In genomic region chr11:53495417-53495816, GRCm38 (mm10) we compare ENCODE assay signal across 17 mouse cellular contexts. TPM values are rescaled to one million over a fixed set of nuclear protein-coding genes. Genes with fewer than 3 reads are reported as not detected.
DNase-seq lines count a peak whose midpoint lies in the region; ATAC-seq and TF ChIP-seq lines count a peak whose summit lies in the region.
"Had no signal": no experiment of that assay in that cellular context is flagged by ENCODE, and none has a peak within 500 bp of the region (broad histone marks: within the 10 kb centered on the region; RNA-seq: fewer than 3 reads in every experiment).

No protein-coding gene starts in this region.

- H3K27ac ChIP-seq in gastrocnemius, adult 2 months = peak overlapping the region; percentile 67
- peak overlapping the region; percentile 0; the same call in 1 of the 2 replicates for H3K27ac ChIP-seq in midbrain, embryonic 10.5 days (replicated peaks)
- no peak overlapping the region for H3K27ac ChIP-seq in midbrain, embryonic 16.5 days (ENCODE audit: low read length)
- peak overlapping the region; percentile 40; the same call in 1 of the 2 replicates for H3K27ac ChIP-seq in forebrain, embryonic 15.5 days (replicated peaks)
- H3K27ac ChIP-seq in neural tube, embryonic 15.5 days (replicated peaks) = 0 out of 2 replicates have a peak overlapping the region, but pooled peaks have one; percentile 30
- no peak overlapping the region for H3K27ac ChIP-seq in liver, embryonic 12.5 days
- H3K27ac ChIP-seq: liver, embryonic 15.5 days had no signal

- H3K27me3 ChIP-seq in midbrain, embryonic 10.5 days (ENCODE audit: low read depth, poor library complexity, severe bottlenecking) = peaks cover 78% of the 10 kb centered on the region
- no peaks in the 10 kb centered on the region; the same call in 1 of the 2 replicates for H3K27me3 ChIP-seq in midbrain, embryonic 16.5 days (ENCODE audit: control insufficient read depth, insufficient read depth, low read depth, low read length)
- H3K27me3 ChIP-seq in forebrain, embryonic 15.5 days = no peaks in the 10 kb centered on the region
- no peaks in the 10 kb centered on the region for H3K27me3 ChIP-seq in neural tube, embryonic 15.5 days (replicated peaks)
- H3K27me3 ChIP-seq in liver, embryonic 12.5 days (replicated peaks) = peaks cover 29% of the 10 kb centered on the region

- H3K9me3 ChIP-seq in midbrain, embryonic 10.5 days (replicated peaks) = no peaks in the 10 kb centered on the region
- H3K9me3 ChIP-seq in midbrain, embryonic 16.5 days (replicated peaks; ENCODE audit: control insufficient read depth, low read length, poor library complexity, severe bottlenecking) = no peaks in the 10 kb centered on the region
- no peaks in the 10 kb centered on the region for H3K9me3 ChIP-seq in forebrain, embryonic 15.5 days
- H3K9me3 ChIP-seq in neural tube, embryonic 15.5 days (replicated peaks) = no peaks in the 10 kb centered on the region
- no peaks in the 10 kb centered on the region for H3K9me3 ChIP-seq in liver, embryonic 12.5 days (replicated peaks)
- H3K9me3 ChIP-seq: liver, embryonic 15.5 days had no signal

- H3K4me1 ChIP-seq in midbrain, embryonic 10.5 days = peaks cover 65% of the 10 kb centered on the region
- H3K4me1 ChIP-seq in midbrain, embryonic 16.5 days (ENCODE audit: control insufficient read depth, insufficient read depth, low read length) = no peaks in the 10 kb centered on the region
- H3K4me1 ChIP-seq in forebrain, embryonic 15.5 days = peaks cover 18% of the 10 kb centered on the region
- H3K4me1 ChIP-seq in neural tube, embryonic 15.5 days = peaks cover 8% of the 10 kb centered on the region
- H3K4me1 ChIP-seq in liver, embryonic 12.5 days = peaks cover 9% of the 10 kb centered on the region; the same call in 1 of the 2 replicates

- no peak for TF ChIP-seq CTCF in gastrocnemius, adult 2 months (IDR thresholded peaks at IDR 0.05)

- no peak for DNase-seq in gastrocnemius, adult 2 months
- no peak for DNase-seq in gastrocnemius, postnatal 14 days
- DNase-seq in midbrain, embryonic 10.5 days (ENCODE audit: low spot score) = no peak
- DNase-seq in left cerebral cortex, adult 18-20 months (ENCODE audit: low spot score in 2 of 2) = no peak
- DNase-seq: adrenal gland, postnatal 14 days; cerebellum, adult 9-10 months had no signal

- intact Hi-C loops in gastrocnemius, adult 2 months (cut with DNase I) = no loop called here
- intact Hi-C loops in gastrocnemius, postnatal 14 days (cut with DNase I; ENCODE audit: low total_unique reads) = no loop called here

- no peaks in the 10 kb centered on the region for H3K36me3 ChIP-seq in midbrain, embryonic 10.5 days
- no peaks in the 10 kb centered on the region for H3K36me3 ChIP-seq in midbrain, embryonic 16.5 days (ENCODE audit: control insufficient read depth, insufficient read depth, low read length)
- H3K36me3 ChIP-seq in forebrain, embryonic 15.5 days = no peaks in the 10 kb centered on the region
- no peaks in the 10 kb centered on the region for H3K36me3 ChIP-seq in neural tube, embryonic 15.5 days
- no peaks in the 10 kb centered on the region for H3K36me3 ChIP-seq in liver, embryonic 12.5 days
- H3K36me3 ChIP-seq: liver, embryonic 15.5 days had no signal

- no peak overlapping the region for H3K4me3 ChIP-seq in gastrocnemius, adult 2 months
- no peak overlapping the region for H3K4me3 ChIP-seq in midbrain, embryonic 10.5 days
- H3K4me3 ChIP-seq in midbrain, embryonic 16.5 days (ENCODE audit: low read depth, low read length) = no peak overlapping the region
- H3K4me3 ChIP-seq in forebrain, embryonic 15.5 days = no peak overlapping the region
- H3K4me3 ChIP-seq in neural tube, embryonic 15.5 days (replicated peaks) = no peak overlapping the region
- no peak overlapping the region for H3K4me3 ChIP-seq in liver, embryonic 12.5 days
- H3K4me3 ChIP-seq: erythroblast, embryonic 14.5 days; liver, embryonic 15.5 days had no signal

- no peak for ATAC-seq in midbrain, embryonic 16.5 days
- ATAC-seq in forebrain, embryonic 15.5 days (replicated peaks) = no peak
- no peak for ATAC-seq in neural tube, embryonic 15.5 days (ENCODE audit: low FRiP score)
- ATAC-seq in liver, embryonic 12.5 days = no peak
- ATAC-seq: intestine, postnatal 0 days; Patski had no signal

- H3K4me2 ChIP-seq in midbrain, embryonic 16.5 days (ENCODE audit: low read length) = no peak overlapping the region
- no peak overlapping the region for H3K4me2 ChIP-seq in forebrain, embryonic 15.5 days (replicated peaks)
- H3K4me2 ChIP-seq in neural tube, embryonic 15.5 days = no peak overlapping the region
- no peak overlapping the region for H3K4me2 ChIP-seq in liver, embryonic 12.5 days
- H3K4me2 ChIP-seq: liver, embryonic 15.5 days had no signal

- 18% methylated on average over 6 of the region's 6 CpGs for WGBS in midbrain, embryonic 10.5 days
- WGBS in midbrain, embryonic 16.5 days = 21% methylated on average over 6 of the region's 6 CpGs
- WGBS in forebrain, embryonic 15.5 days = 6% methylated on average over 6 of the region's 6 CpGs
- WGBS in neural tube, embryonic 15.5 days = 19% methylated on average over 6 of the region's 6 CpGs
- WGBS in liver, embryonic 12.5 days (ENCODE audit: insufficient replicate concordance) = 72% methylated on average over 6 of the region's 6 CpGs

- no peak overlapping the region for H3K9ac ChIP-seq in midbrain, embryonic 16.5 days (ENCODE audit: low read depth, low read length)
- H3K9ac ChIP-seq in forebrain, embryonic 15.5 days (replicated peaks) = no peak overlapping the region
- no peak overlapping the region for H3K9ac ChIP-seq in neural tube, embryonic 15.5 days (replicated peaks)
- H3K9ac ChIP-seq in liver, embryonic 12.5 days = no peak overlapping the region
- H3K9ac ChIP-seq: liver, embryonic 15.5 days had no signal

RNA-seq across cellular contexts. Expression of gene Sowaha, which starts 15.3 kb away (rescaled TPM):
- under 1 TPM; 0.06 to 0.15 TPM for total RNA-seq in gastrocnemius, adult 2 months (2021)
- total RNA-seq in gastrocnemius, postnatal 14 days (2021) = under 1 TPM; 0.11 to 0.12 TPM
- polyA plus RNA-seq in midbrain, embryonic 10.5 days (2016; fragmentation: Nextera tagmentation; extraction: Ambion mirVana) = 0.19 and 0.26 TPM in 2 replicates
- polyA plus RNA-seq in midbrain, embryonic 16.5 days (2015; fragmentation: Nextera tagmentation; extraction: Ambion mirVana) = 1.1 and 1.6 TPM in 2 replicates
- polyA plus RNA-seq in forebrain, embryonic 15.5 days (2015; fragmentation: Nextera tagmentation; extraction: Ambion mirVana) = 1.8 and 1.9 TPM in 2 replicates
- polyA plus RNA-seq in neural tube, embryonic 15.5 days (2015; fragmentation: Nextera tagmentation; extraction: Ambion mirVana) = 1.4 and 1.6 TPM in 2 replicates
- 9.8 and 10.1 TPM in 2 replicates for polyA plus RNA-seq in liver, embryonic 12.5 days (2016; fragmentation: Nextera tagmentation; extraction: Ambion mirVana)
- 10 to 100 TPM; 61.7 to 78.5 TPM for total RNA-seq in left cerebral cortex, adult 18-20 months (2021)
- total RNA-seq: megakaryocyte, adult 5-6 weeks; neutrophil, adult 5-6 weeks had no signal
- polyA plus RNA-seq: Patski had no signal

RNA-seq across cellular contexts. Expression of gene Gm9945, which starts 15.5 kb away (rescaled TPM):
- not detected for total RNA-seq in gastrocnemius, adult 2 months (2021)
- total RNA-seq in gastrocnemius, postnatal 14 days (2021) = not detected
- polyA plus RNA-seq in midbrain, embryonic 10.5 days (2016; fragmentation: Nextera tagmentation; extraction: Ambion mirVana) = not detected in 2 replicates
- polyA plus RNA-seq in midbrain, embryonic 16.5 days (2015; fragmentation: Nextera tagmentation; extraction: Ambion mirVana) = not detected in 2 replicates
- polyA plus RNA-seq in forebrain, embryonic 15.5 days (2015; fragmentation: Nextera tagmentation; extraction: Ambion mirVana) = 0.50 TPM in 1 of 2 replicates, not detected in the other
- 0.27 TPM in 1 of 2 replicates, not detected in the other for polyA plus RNA-seq in neural tube, embryonic 15.5 days (2015; fragmentation: Nextera tagmentation; extraction: Ambion mirVana)
- polyA plus RNA-seq in liver, embryonic 12.5 days (2016; fragmentation: Nextera tagmentation; extraction: Ambion mirVana) = 0.14 and 0.48 TPM in 2 replicates
- total RNA-seq in left cerebral cortex, adult 18-20 months (2021) = 1 to 10 TPM; 2.0 to 2.1 TPM
- total RNA-seq: adrenal gland, postnatal 14 days; megakaryocyte, adult 5-6 weeks; neutrophil, adult 5-6 weeks had no signal
- polyA plus RNA-seq: erythroblast, embryonic 14.5 days; gonadal fat pad, adult 2 months; intestine, postnatal 0 days; Patski had no signal

RNA-seq across cellular contexts. Expression of gene Sept8, which starts 23.6 kb away (rescaled TPM):
- total RNA-seq in gastrocnemius, adult 2 months (2021) = 10 to 100 TPM in 1 of 2 experiments, 1 to 10 TPM in 1; 9.5 to 14.0 TPM
- total RNA-seq in gastrocnemius, postnatal 14 days (2021) = 10 to 100 TPM; 25.6 to 31.3 TPM
- polyA plus RNA-seq in midbrain, embryonic 10.5 days (2016; fragmentation: Nextera tagmentation; extraction: Ambion mirVana) = 17.3 and 18.0 TPM in 2 replicates
- 20.0 and 20.7 TPM in 2 replicates for polyA plus RNA-seq in midbrain, embryonic 16.5 days (2015; fragmentation: Nextera tagmentation; extraction: Ambion mirVana)
- 21.6 and 23.1 TPM in 2 replicates for polyA plus RNA-seq in forebrain, embryonic 15.5 days (2015; fragmentation: Nextera tagmentation; extraction: Ambion mirVana)
- 23.3 and 26.2 TPM in 2 replicates for polyA plus RNA-seq in neural tube, embryonic 15.5 days (2015; fragmentation: Nextera tagmentation; extraction: Ambion mirVana)
- 33.5 and 34.3 TPM in 2 replicates for polyA plus RNA-seq in liver, embryonic 12.5 days (2016; fragmentation: Nextera tagmentation; extraction: Ambion mirVana)
- total RNA-seq in left cerebral cortex, adult 18-20 months (2021) = 100 to 1,000 TPM; 288 to 309 TPM

RNA-seq across cellular contexts. Expression of gene Gm9837, which starts 25.1 kb away (rescaled TPM):
- not detected for total RNA-seq in gastrocnemius, adult 2 months (2021)
- total RNA-seq in gastrocnemius, postnatal 14 days (2021) = not detected
- polyA plus RNA-seq in midbrain, embryonic 10.5 days (2016; fragmentation: Nextera tagmentation; extraction: Ambion mirVana) = not detected in 2 replicates
- polyA plus RNA-seq in midbrain, embryonic 16.5 days (2015; fragmentation: Nextera tagmentation; extraction: Ambion mirVana) = not detected in 2 replicates
- not detected in 2 replicates for polyA plus RNA-seq in forebrain, embryonic 15.5 days (2015; fragmentation: Nextera tagmentation; extraction: Ambion mirVana)
- not detected in 2 replicates for polyA plus RNA-seq in neural tube, embryonic 15.5 days (2015; fragmentation: Nextera tagmentation; extraction: Ambion mirVana)
- polyA plus RNA-seq in liver, embryonic 12.5 days (2016; fragmentation: Nextera tagmentation; extraction: Ambion mirVana) = not detected in 2 replicates
- total RNA-seq in left cerebral cortex, adult 18-20 months (2021) = not detected
- total RNA-seq: adrenal gland, postnatal 14 days; megakaryocyte, adult 5-6 weeks; neutrophil, adult 5-6 weeks had no signal
- polyA plus RNA-seq: erythroblast, embryonic 14.5 days; gonadal fat pad, adult 2 months; intestine, postnatal 0 days; liver, embryonic 15.5 days; Patski had no signal

RNA-seq across cellular contexts. Expression of gene Shroom1, which starts 38.4 kb away (rescaled TPM):
- total RNA-seq in gastrocnemius, adult 2 months (2021) = under 1 TPM; 0.36 to 0.54 TPM
- total RNA-seq in gastrocnemius, postnatal 14 days (2021) = under 1 TPM; 0.31 to 0.38 TPM
- 1.8 and 2.1 TPM in 2 replicates for polyA plus RNA-seq in midbrain, embryonic 10.5 days (2016; fragmentation: Nextera tagmentation; extraction: Ambion mirVana)
- polyA plus RNA-seq in midbrain, embryonic 16.5 days (2015; fragmentation: Nextera tagmentation; extraction: Ambion mirVana) = 3.0 and 4.5 TPM in 2 replicates
- 1.6 and 2.3 TPM in 2 replicates for polyA plus RNA-seq in forebrain, embryonic 15.5 days (2015; fragmentation: Nextera tagmentation; extraction: Ambion mirVana)
- 3.4 and 4.1 TPM in 2 replicates for polyA plus RNA-seq in neural tube, embryonic 15.5 days (2015; fragmentation: Nextera tagmentation; extraction: Ambion mirVana)
- polyA plus RNA-seq in liver, embryonic 12.5 days (2016; fragmentation: Nextera tagmentation; extraction: Ambion mirVana) = 1.9 and 2.0 TPM in 2 replicates
- 1 to 10 TPM; 5.4 to 5.6 TPM for total RNA-seq in left cerebral cortex, adult 18-20 months (2021)
- total RNA-seq: neutrophil, adult 5-6 weeks had no signal
- polyA plus RNA-seq: erythroblast, embryonic 14.5 days; Patski had no signal

Comparison
In these comparisons a context has a peak if more than half of its experiments do, and no peak if none do; other contexts are left out.
1. H3K27ac ChIP-seq: peak in gastrocnemius, adult 2 months (single experiment), midbrain, embryonic 10.5 days (single experiment), forebrain, embryonic 15.5 days (single experiment) and neural tube, embryonic 15.5 days (single experiment); none in midbrain, embryonic 16.5 days (single experiment) and liver, embryonic 12.5 days (single experiment).